Mouse (Mus musculus) common myeloid progenitor, adult 5-6 weeks (primary cell): ENCODE data around the gene Pkp1. TPM values are rescaled to one million over a fixed set of nuclear protein-coding genes. Genes with fewer than 3 reads are reported as not detected.

ENCODE experiments used
- ATAC-seq: replicated peaks from 2 replicates; pipeline ENCODE4 v1.8.0; 2016; ENCODE audit warnings: low read depth, mild to moderate bottlenecking, moderate TSS enrichment, inconsistent platforms; ENCODE audit not compliant: poor library complexity, severe bottlenecking
- total RNA-seq: library from RNA; stranded (forward); fragments of 200-1000, 187-1606 nt; gene quantifications from 2 replicates; pipeline ENCODE4 v1.2.3, GENCODE M21; 2017

Gene Pkp1
- total RNA-seq, 1 experiment from 2014 or later, result not detected

DNA sequence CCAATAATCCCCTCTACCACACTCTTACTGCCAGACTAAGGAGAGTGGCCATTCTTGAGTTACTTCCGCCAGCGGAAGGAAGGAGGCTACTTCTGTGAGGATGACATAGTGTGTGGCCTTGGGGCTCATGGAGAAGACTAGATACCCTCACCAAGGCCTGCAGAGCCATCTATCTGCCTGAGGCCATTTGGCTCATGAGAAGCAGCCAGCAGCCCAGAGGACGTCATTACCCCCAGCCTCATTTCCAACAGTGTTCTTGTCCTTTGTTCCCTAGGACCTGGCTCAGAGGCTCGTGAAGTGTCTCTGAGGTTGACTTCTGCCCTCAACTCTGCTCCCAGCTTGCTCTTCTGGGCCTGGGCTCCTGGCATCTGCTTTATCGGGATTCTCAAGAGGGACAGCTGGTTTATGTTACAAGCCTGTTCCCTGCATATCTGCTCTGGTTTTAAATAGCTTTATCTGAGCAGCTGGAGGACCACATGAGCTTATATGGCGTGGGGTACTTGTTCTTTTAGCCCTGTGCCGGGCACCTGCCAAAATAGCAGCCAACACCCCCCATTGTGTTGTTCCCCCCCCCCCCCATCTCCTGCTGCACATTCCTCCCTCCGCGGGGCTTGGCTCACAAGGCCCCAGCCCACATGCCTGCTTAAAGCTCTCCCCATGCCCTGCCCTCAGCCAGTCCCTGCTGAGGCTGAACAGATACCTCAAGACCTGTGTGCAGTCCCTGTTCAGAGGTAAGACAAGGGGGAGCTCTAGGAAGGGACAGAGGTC lies 83.1 kb downstream of the Pkp1 start, which contains the start of gene Tnnt2:
Gene Tnnt2 (plus strand): TSS at position 639 of the 768 bp plus-strand sequence.
- ATAC-seq, result no peak

DNA sequence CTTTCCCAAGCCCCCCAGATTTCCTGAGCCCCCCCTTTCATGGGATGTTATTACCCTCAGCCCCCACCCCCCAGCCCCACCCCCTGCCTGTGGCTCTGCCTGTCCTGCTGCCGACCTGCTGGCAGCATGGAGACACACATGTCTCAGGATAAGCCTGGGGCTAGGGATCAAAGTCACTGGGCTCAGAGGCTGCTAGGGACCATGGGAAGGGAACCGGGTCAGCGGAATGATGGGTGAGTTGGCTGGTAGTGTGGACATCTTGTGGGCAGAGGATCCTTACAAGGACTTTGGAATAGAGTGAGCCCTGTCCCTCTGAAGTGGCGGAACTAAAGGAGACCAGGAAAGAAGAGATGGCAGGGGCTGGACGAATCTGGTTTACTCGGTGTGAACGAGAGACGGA lies 84.0 kb downstream of the Pkp1 start:
- no peak for ATAC-seq

DNA sequence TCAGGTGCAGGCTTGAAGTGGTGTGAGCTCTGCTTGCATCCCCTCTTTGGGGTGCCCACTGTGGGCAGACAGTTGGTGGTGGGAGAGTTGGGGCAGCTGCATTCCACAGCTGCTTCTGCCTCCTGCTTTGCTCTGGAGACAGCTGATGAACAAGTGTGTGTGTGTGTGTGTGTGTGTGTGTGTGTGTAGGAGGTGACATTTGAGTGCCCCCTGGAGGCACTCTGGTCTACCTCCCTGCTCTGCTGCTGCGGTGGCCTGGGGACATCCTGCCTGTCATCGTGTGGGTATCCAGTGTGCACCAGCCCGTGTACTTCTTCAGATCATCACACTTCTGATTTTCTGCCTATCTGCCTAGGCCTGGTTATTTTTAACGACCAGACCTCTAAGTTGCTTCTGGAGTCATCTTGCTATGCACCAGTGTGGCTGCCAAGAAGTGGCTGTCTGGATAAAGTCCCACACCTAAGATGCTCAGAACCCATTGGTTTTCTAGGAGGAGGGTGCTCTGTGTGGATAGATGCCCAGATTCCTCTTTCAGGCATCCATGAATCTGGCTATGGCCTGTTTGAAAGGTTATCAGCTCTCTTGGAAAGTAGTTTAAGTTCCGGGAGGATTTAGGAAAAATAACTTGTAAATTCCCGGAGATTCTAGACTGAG lies 84.7 kb downstream of the Pkp1 start:
- no peak for ATAC-seq

DNA sequence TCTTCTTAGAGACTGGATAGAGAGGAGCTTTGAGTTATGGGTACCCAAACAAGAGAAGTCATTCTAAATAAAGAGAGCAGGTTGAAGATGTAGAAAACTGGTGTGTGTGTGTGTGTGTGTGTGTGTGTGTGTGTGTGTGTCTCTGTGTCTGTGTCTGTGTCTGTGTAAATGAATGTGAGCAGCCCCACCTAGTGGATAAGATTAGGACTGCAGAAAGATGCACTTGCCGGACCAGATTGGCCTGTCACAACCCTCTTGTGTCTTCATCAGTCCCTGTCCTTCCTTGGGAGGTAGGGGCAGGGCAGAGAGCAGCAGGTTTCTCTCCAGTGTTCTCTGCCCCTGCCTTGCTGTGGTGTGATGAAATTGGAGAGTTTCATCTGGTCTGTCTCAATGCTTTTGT lies 90.1 kb downstream of the Pkp1 start:
- peak; percentile 80 for ATAC-seq

DNA sequence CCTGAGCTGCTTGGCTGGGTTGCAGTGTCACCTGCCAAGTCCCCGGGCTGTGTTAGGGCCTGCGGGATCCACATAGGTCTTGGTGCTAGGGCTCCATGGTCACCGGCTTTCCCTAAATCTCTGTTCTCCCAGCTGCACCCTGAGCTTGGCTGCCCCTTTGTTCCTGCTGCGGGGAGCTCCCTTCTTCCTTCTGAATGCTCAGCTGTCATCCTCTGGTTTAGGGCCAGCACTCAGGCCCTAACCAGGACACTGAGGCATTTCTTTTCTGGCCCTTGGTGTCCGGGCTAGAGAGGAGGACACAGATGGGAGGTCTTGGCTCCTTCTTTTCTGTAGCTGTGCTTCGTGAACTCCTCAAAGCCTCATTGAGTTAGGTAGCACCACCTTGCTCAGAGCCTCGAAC lies 97.2 kb downstream of the Pkp1 start:
- no peak for ATAC-seq

Other genes with a start within 250 kb of the Pkp1 start
- gene Csrp1, start 199.1 kb downstream of the Pkp1 start, total RNA-seq, result 161 and 170 TPM in 2 replicates
- 1.6 and 2.2 TPM in 2 replicates for gene Phlda3, start 153.1 kb downstream of the Pkp1 start, total RNA-seq
- gene Tnni1, start 139.8 kb downstream of the Pkp1 start, total RNA-seq, result not detected in 2 replicates
- gene Lad1, start 100.6 kb downstream of the Pkp1 start, total RNA-seq, result not detected in 2 replicates
- not detected in 2 replicates for gene Tnnt2, start 82.9 kb downstream of the Pkp1 start, total RNA-seq
- gene Igfn1, start 87.1 kb upstream of the Pkp1 start, total RNA-seq, result not detected in 2 replicates
- 20.9 and 22.0 TPM in 2 replicates for gene Tmem9, start 88.9 kb upstream of the Pkp1 start, total RNA-seq
- not detected in 2 replicates for gene Ascl5, start 131.6 kb upstream of the Pkp1 start, total RNA-seq
- gene Cacna1s, start 133.5 kb upstream of the Pkp1 start, total RNA-seq, result not detected in 2 replicates
- gene Kif21b, start 212.2 kb upstream of the Pkp1 start, total RNA-seq, result 13.4 and 13.5 TPM in 2 replicates